Mouse (Mus musculus) stomach, postnatal 0 days (tissue): ENCODE data around the gene Traf4. TPM values are rescaled to one million over a fixed set of nuclear protein-coding genes. Genes with fewer than 3 reads are reported as not detected.
A peak's percentile ranks its signal among the peaks of the same experiment; 100 is the strongest.

Experiments used
- ATAC-seq: fragments of 200-750 bp; cut with Nextera tagmentation; 2 replicates; pipeline ENCODE4 v1.8.0; 2017; ENCODE audit not compliant: low FRiP score, low TSS enrichment
- DNase-seq: peaks from one replicate; pipeline ENCODE4 v3.0.0-alpha.2; 2016; ENCODE audit warnings: low spot score
- H3K27ac ChIP-seq: fragments of 300-500 bp; sonication (generic); replicated peaks from 2 replicates; pipeline ENCODE4 v1.5.1; 2014; ENCODE audit warnings: mild to moderate bottlenecking, control low read depth
- H3K27me3 ChIP-seq: fragments of 300-500 bp; sonication (generic); 2 replicates; pipeline ENCODE4 v1.6.1; 2014; ENCODE audit warnings: low read length; ENCODE audit not compliant: control insufficient read depth, insufficient read depth
- H3K36me3 ChIP-seq: fragments of 300-500 bp; sonication (generic); 2 replicates; pipeline ENCODE4 v1.6.1; 2014; ENCODE audit warnings: low read length, mixed read lengths; ENCODE audit not compliant: control insufficient read depth, insufficient read depth
- H3K4me1 ChIP-seq: fragments of 300-500 bp; sonication (generic); replicated peaks from 2 replicates; pipeline ENCODE4 v1.6.1; 2014; ENCODE audit warnings: antibody characterized with exemption; ENCODE audit not compliant: control insufficient read depth, insufficient read depth
- H3K4me2 ChIP-seq: fragments of 300-500 bp; sonication (generic); replicated peaks from 2 replicates; pipeline ENCODE4 v1.6.1; 2014; ENCODE audit warnings: low read depth, mild to moderate bottlenecking, control low read depth, moderate library complexity
- H3K4me3 ChIP-seq: fragments of 300-500 bp; sonication (generic); 2 replicates; pipeline ENCODE4 v1.5.1; 2014; ENCODE audit warnings: low read depth, low read length, control low read depth
- H3K9ac ChIP-seq: fragments of 300-500 bp; sonication (generic); 2 replicates; pipeline ENCODE4 v1.6.1; 2014; ENCODE audit warnings: mild to moderate bottlenecking, low read length, control low read depth, mixed read lengths
- H3K9me3 ChIP-seq: fragments of 300-500 bp; sonication (generic); 2 replicates; pipeline ENCODE4 v1.6.1; 2016; ENCODE audit warnings: low read length; ENCODE audit not compliant: control insufficient read depth
- CTCF ChIP-seq: IDR thresholded peaks from 2 replicates; pipeline ENCODE4 v1.5.1; 2016; ENCODE audit warnings: antibody characterized with exemption, low read depth, mild to moderate bottlenecking, moderate library complexity
- EP300 ChIP-seq: optimal IDR thresholded peaks from 2 replicates; pipeline ENCODE3; 2016; ENCODE audit warnings: antibody characterized with exemption
- WGBS: fragments of 180-500 bp; shearing (Covaris S2); extraction: QIAGEN DNeasy Blood & Tissue Kit; methylation state at CpG from one replicate; pipeline ENCODE4 v1.1.7; 2014; 5-methylcytosine and 5-hydroxymethylcytosine counted together
- polyA plus RNA-seq: library from polyadenylated mRNA; unstranded; fragments of >200 nt; fragmentation: Nextera tagmentation; extraction: Ambion mirVana; gene quantifications from 2 replicates; pipeline ENCODE4 v1.2.1, GENCODE M21; 2015

Traf4 gene
- polyA plus RNA-seq, 1 experiment from 2014 or later = 22.4 TPM

DNA sequence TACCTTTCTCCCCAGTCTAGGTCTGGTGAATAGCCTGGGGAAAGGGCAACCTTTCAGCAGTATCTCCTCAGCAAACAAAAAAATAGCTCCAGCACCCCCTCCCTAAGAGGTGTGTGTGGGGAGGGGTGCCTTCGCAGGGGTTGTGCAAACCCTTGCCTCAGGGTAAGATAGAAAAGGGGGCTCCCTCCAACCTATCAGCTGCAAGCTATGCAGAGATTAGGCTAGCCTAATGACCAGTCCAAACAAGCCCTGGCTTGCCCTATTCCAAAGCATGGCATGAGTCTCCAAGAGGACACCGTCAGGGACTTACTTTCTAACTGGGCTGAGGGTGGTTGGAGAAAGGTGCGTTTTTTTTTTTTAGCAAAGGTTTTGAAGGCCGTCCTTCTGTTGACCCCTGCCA lies 772 bp upstream of the Traf4 start:
- no peak for TF ChIP-seq EP300
- TF ChIP-seq CTCF = no peak
- Histone ChIP-seq H3K36me3 (peaks cover 2% of the 10 kb centered on the region; the same call in 1 of the 2 replicates), H3K27ac (peak overlapping the region; percentile 97), H3K9ac (peak overlapping the region; percentile 93; the same call in 1 of the 2 replicates), H3K4me1 (peaks cover 8% of the 10 kb centered on the region), H3K9me3 (no peaks in the 10 kb centered on the region), H3K4me2 (peak overlapping the region; percentile 89), H3K27me3 (no peaks in the 10 kb centered on the region), H3K4me3 (peak overlapping the region; percentile 88)
- peak; percentile 17 for DNase-seq
- no peak for ATAC-seq
- 40% methylated on average over 4 of the region's 4 CpGs for WGBS

- Histone ChIP-seq H3K27me3 (no peaks in the 10 kb centered on the region), H3K27ac (peak overlapping the region; percentile 97), H3K4me3 (peak overlapping the region; percentile 88), H3K36me3 (peaks cover 6% of the 10 kb centered on the region; the same call in 1 of the 2 replicates), H3K4me1 (peaks cover 8% of the 10 kb centered on the region), H3K4me2 (peak overlapping the region; percentile 89), H3K9me3 (no peaks in the 10 kb centered on the region), H3K9ac (peak overlapping the region; percentile 93)
- TF ChIP-seq EP300 (no peak), CTCF (no peak)
- WGBS = 2% methylated on average over 16 of the region's 16 CpGs
- peak; percentile 88 for DNase-seq
- peak; percentile 74 for ATAC-seq
Observed at GRCm38 (mm10) chr11:78165761-78166109, 346 bp upstream of the Traf4 start.

GRCm38 (mm10) chr11:78164604-78164923 lies 825 bp downstream of the Traf4 start:
- Histone ChIP-seq H3K9ac (peak overlapping the region; percentile 93), H3K27me3 (no peaks in the 10 kb centered on the region), H3K27ac (peak overlapping the region; percentile 97), H3K9me3 (no peaks in the 10 kb centered on the region), H3K36me3 (peaks cover 14% of the 10 kb centered on the region), H3K4me3 (peak overlapping the region; percentile 88), H3K4me2 (peak overlapping the region; percentile 89), H3K4me1 (peaks cover 8% of the 10 kb centered on the region)
- DNase-seq (no peak), ATAC-seq (no peak)
- TF ChIP-seq EP300 (no peak), CTCF (no peak)
- WGBS = 0% methylated on average over 14 of the region's 14 CpGs

GRCm38 (mm10) chr11:78163681-78164603 lies 1.4 kb downstream of the Traf4 start:
- Histone ChIP-seq H3K27me3 (no peaks in the 10 kb centered on the region), H3K4me3 (peak overlapping the region; percentile 88), H3K9ac (peak overlapping the region; percentile 93), H3K4me2 (peak overlapping the region; percentile 89), H3K9me3 (no peaks in the 10 kb centered on the region), H3K36me3 (peaks cover 17% of the 10 kb centered on the region), H3K4me1 (peaks cover 8% of the 10 kb centered on the region), H3K27ac (peak overlapping the region; percentile 97)
- DNase-seq (peak; percentile 70), ATAC-seq (peak; percentile 28)
- no peak for TF ChIP-seq CTCF
- no peak for TF ChIP-seq EP300
- 3% methylated on average over 22 of the region's 22 CpGs for WGBS

DNA sequence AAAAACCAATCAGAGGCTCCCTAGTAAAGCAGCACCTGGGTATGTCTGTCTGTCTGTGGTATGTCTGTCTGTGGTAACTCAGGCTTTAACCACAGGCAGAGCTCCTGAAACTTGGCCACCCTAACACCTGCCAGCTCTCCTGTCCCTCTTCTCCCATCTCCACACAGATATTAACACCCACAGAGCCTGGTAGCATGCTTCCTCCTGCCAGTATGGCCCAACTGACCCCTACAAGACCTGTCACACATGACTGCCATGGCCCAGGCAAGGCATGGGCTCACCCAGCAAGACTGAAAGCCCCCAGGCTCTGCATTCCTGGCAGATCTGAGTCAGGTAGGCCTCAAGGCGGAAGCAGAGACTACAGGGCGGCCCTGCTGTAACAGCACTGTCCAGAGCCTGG lies 2.3 kb downstream of the Traf4 start:
- Histone ChIP-seq H3K4me2 (peak overlapping the region; percentile 89), H3K27me3 (no peaks in the 10 kb centered on the region), H3K9me3 (no peaks in the 10 kb centered on the region), H3K4me1 (peaks cover 8% of the 10 kb centered on the region), H3K27ac (peak overlapping the region; percentile 97), H3K9ac (peak overlapping the region; percentile 93), H3K4me3 (peak overlapping the region; percentile 88), H3K36me3 (peaks cover 17% of the 10 kb centered on the region)
- 70% methylated on average over 2 of the region's 2 CpGs for WGBS
- no peak for ATAC-seq
- no peak for TF ChIP-seq CTCF
- TF ChIP-seq EP300 = no peak
- no peak for DNase-seq

DNA sequence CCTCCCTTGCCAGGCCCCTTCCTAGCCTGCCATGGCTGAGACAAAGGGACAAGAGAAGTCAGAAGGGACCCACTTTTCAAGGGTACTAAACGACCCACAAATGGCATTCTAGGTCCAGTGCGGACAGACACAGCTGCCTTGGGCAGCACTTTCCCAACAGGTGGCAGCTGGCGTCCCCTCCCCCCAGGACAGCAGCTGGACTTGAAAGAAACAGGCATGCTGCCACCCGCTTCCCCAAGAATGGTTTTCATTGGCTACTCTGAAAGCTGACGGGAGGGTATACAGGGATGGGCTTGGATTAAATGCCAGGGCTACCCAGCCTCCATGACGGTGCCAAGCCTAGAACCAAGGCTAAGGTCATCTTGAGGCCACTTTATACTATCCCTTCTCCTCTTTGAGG lies 2.9 kb downstream of the Traf4 start:
- Histone ChIP-seq H3K36me3 (peaks cover 17% of the 10 kb centered on the region), H3K4me1 (peaks cover 8% of the 10 kb centered on the region), H3K27ac (peak overlapping the region; percentile 9; the same call in 1 of the 2 replicates), H3K4me3 (no peak overlapping the region), H3K27me3 (no peaks in the 10 kb centered on the region), H3K9ac (0 out of 2 replicates have a peak overlapping the region, but pooled peaks have one; percentile 93), H3K4me2 (peak overlapping the region; percentile 89; the same call in 1 of the 2 replicates), H3K9me3 (no peaks in the 10 kb centered on the region)
- TF ChIP-seq CTCF = no peak
- TF ChIP-seq EP300 = no peak
- WGBS = 41% methylated on average over 6 of the region's 6 CpGs
- ATAC-seq (no peak), DNase-seq (peak; percentile 32)
